Mouse (Mus musculus): Measurements from ENCODE around the gene Hhip. TPM values are rescaled to one million over a fixed set of nuclear protein-coding genes. Genes with fewer than 3 reads are reported as not detected.

Hhip gene
- total RNA-seq (2023), result not detected

DNA sequence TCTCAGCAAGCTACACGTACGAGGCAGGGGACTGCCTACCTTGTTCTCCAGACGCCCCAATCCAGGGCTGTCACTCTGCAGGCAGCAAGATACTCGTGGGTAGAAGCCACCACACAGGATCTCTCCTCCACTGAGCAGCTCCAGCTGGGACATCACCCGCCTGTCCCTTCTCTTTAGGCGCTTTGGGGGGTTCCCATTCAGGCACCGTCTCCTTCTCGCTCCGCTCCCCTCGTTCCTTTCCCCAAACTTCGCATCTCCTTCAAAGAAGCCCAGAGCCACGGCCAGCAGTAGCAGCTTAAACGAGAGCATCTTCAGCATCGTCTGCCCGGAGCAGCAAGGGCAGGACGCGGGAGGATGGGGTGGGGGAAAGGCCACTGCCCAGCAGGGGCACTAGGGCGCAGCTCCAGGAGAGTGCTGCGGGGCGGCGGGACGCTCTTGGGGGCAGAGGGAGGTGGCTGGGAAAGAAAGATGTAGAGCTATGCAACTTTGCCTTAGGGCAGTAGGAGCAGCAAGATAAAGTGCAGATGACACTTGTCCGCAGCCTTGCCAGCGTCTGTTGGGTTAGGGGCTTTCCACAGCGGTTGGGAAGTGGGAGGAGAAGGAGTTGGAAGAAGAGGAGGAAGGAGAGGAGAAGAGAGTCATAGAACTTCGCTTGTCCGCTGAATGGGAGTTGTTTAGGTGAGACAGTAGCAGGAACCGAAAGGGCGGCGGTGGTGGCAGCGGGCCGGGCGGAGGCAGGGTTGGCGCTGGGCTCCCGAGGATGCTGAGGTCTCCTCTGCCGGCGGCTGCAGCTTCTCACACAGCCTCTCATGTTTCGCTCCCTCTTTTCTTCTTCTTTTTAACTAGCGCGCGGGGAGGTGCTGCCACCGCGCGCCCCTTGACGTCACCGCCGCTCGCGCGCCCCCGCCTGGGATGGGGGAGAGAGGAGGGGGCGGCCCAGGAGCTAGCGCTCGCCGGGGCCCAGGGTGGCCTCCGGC lies at the start of gene Hhip:
Gene Hhip, minus strand, starts transcription at position 809 of the 977 bp plus-strand sequence.

All from B cell, adult 67 days (primary cell).